Mouse (Mus musculus) T-helper 17 cell (primary cell): ENCODE measurements at regions not wholly inside any gene's neighbourhood (a gene's known extent, or its start where the extent isn't known, plus 50 kb on each side); places are given as distances from the start of the nearest gene placed in this dataset.

Experiments
- in situ Hi-C, 2 experiments: fragments of 300-600 bp; cut with MboI, MseI; formaldehyde crosslinking; loops; 1 replicate in 1 of 2; 2 replicates in 1 of 2; pipeline ENCODE4 v1.15.1; 2025; ENCODE audit warnings: high pct_unique_total_duplicates in 2 of 2

GRCm38 (mm10) chr2:74119167-74119937 lies 208.2 kb upstream of the Atp5g3 start:
- in situ Hi-C loops: no loop called here

- in situ Hi-C loops: no loop called here
Observed at GRCm38 (mm10) chr2:74106472-74106871, 195.3 kb upstream of the Atp5g3 start.

DNA sequence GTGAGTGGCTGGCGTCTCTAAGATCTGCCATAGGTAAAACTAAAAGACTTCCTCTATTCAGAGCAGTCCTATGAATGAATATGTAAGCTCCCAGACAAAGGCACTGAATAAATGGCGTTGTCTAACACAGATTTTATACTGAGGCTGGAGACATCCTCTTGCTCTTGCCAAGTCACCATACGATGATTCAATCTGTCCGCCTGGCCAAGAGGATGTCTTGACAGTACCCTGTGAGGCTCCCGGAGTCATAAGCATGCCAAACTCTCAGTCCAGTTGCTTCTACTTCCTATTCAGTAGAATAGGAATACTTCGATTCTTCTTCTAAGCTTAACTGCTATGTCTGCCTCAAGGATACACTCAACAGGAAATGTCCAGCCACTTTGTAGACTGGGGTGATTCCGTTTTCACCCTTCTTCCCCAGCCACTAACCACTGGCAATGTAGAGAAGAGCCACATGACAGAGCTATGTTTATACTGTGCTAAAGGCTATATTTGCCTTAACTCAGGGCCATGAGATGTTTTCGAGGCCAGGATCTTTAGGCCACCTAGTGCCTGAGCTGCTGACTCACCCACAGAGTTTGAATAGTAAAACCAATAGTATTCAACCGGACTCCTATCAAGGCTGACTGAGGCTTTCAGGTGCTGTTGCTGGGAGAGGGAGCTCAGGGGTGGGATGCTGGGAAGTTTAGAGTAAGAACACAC lies 188.7 kb upstream of the Atp5g3 start:
- in situ Hi-C loops: loop anchor here in 1 of 2 experiments (10.0 kb wide), 1 partner anchor 1995 kb away; no protein-coding TSS in a partner anchor

DNA sequence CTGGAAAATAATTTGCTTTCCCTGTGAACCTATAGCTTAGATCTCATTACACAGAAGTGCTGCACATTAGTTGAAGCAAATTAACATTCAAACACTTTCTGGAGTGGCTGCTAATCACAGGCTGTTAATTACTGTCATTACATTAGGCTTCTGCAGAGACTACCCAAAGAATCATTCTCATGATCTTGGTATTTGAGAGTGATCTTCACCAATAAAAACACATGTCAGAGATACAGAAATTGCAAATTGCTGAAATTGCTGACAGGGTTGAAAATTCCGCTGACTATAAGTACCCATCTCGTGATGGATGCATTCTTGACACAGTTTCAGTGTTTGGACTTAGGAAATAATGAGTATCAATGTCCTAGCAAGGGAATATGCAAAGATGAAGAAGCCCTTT lies 185.7 kb upstream of the Atp5g3 start:
- in situ Hi-C loops: loop anchor here in 1 of 2 experiments (10.0 kb wide), 1 partner anchor 1998 kb away; no protein-coding TSS in a partner anchor

DNA sequence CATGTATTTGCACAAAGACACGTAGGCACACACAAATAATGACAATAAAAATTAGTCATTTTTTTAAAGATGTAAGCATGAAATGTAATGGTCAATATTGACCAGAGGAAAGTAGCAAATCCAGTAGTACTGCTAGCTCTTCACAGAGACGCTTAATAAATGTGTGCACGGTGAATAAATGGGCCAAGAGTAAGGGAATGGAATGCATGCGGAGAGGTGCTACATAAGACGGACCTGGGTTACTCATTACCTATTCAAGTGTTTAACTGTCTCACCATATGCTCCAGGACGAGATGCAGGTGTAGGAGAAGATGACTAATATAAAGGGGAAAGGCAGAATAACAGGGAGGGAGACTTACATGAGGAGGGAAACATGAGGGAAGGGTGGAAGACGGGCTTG lies 182.4 kb upstream of the Atp5g3 start:
- in situ Hi-C loops: loop anchor here in 1 of 2 experiments (10.0 kb wide), 1 partner anchor 2001 kb away; no protein-coding TSS in a partner anchor

- in situ Hi-C loops: no loop called here
Observed at GRCm38 (mm10) chr2:74087375-74087774, 176.2 kb upstream of the Atp5g3 start.

- in situ Hi-C loops: no loop called here
Observed at GRCm38 (mm10) chr2:74084971-74085370, 173.8 kb upstream of the Atp5g3 start.

- in situ Hi-C loops: no loop called here
Observed at GRCm38 (mm10) chr2:74076774-74077173, 165.6 kb upstream of the Atp5g3 start.

- in situ Hi-C loops: no loop called here
Observed at GRCm38 (mm10) chr2:74075566-74075965, 164.4 kb upstream of the Atp5g3 start.

- in situ Hi-C loops: no loop called here
Observed at GRCm38 (mm10) chr2:74073396-74073795, 162.3 kb upstream of the Atp5g3 start.

- in situ Hi-C loops: loop anchor here in 1 of 2 experiments (5.0 kb wide), 1 partner anchor 596 kb away; no protein-coding TSS in a partner anchor
Observed at GRCm38 (mm10) chr2:74066652-74067051, 155.5 kb upstream of the Atp5g3 start.

DNA sequence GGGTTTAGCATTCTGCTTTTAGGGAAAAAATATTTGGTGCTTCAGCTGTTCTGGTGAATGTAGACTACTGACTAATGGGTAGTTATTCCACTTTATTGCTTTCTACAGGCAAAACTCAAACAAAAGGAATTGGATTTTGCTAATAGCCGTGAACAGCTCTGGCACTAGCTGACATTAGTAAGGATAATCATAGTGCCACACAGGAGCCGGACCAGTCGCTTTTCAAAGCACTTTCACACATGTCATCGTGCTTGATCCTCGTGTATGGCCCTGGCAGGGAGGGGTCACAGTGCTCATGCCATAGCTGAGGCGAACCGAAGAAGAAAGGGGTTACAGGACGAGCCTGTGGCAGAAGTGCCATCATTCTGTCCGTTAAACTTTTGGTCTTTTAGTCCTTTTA lies 153.2 kb upstream of the Atp5g3 start:
- in situ Hi-C loops: loop anchor here in 1 of 2 experiments (5.0 kb wide), 1 partner anchor 603 kb away; the partner anchor contains the start of gene Hoxd13

GRCm38 (mm10) chr2:74063777-74064176 lies 152.7 kb upstream of the Atp5g3 start:
- in situ Hi-C loops: loop anchor here in 1 of 2 experiments (5.0 kb wide), 1 partner anchor 604 kb away; the partner anchor contains the start of gene Hoxd13

DNA sequence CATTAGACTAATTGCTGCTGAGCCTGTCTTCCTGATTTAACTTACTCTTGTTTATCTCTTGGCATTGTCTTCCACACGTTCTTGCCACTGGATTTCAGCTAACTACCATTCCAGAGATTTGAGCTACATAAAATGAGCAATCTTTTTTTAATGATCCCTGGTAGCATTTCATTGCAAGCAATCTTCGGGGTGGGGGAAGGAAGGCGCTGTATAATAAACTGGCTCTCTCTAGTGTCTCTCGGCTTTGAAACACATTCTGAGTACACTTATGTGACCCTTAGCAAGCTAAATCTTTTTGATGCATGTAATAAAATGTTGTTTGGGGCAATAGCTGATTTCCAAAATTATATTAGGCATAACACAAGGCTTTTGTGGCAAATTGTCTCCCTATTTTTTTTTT lies 152.2 kb upstream of the Atp5g3 start:
- in situ Hi-C loops: loop anchor here in 1 of 2 experiments (5.0 kb wide), 1 partner anchor 604 kb away; the partner anchor contains the start of gene Hoxd13

GRCm38 (mm10) chr2:74042430-74042829 lies 131.3 kb upstream of the Atp5g3 start:
- in situ Hi-C loops: no loop called here

- in situ Hi-C loops: no loop called here
Observed at GRCm38 (mm10) chr2:74039580-74039979, 128.5 kb upstream of the Atp5g3 start.

GRCm38 (mm10) chr2:74036043-74036442 lies 124.9 kb upstream of the Atp5g3 start:
- in situ Hi-C loops: no loop called here

GRCm38 (mm10) chr2:74032177-74033021 lies 121.3 kb upstream of the Atp5g3 start:
- in situ Hi-C loops: no loop called here

DNA sequence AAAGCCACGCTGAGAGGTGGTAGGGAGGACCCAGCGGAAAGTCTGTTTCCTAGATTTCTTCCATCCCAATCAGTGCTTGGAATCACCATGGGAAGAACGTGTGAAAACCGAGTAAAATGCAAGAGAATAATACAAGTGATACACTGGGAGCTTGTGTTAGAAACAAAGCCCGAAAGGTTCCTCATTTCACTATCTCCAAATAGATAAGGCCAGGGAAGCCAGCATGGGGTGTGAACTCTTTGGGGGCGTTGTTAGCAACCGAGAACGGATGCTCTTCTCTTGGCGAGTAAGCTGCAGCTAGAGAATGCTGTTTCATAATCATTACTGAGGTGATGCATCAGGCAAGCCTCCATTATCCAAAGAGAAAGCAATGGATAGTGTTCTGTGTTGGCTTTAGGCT lies 118.8 kb upstream of the Atp5g3 start:
- in situ Hi-C loops: no loop called here

DNA sequence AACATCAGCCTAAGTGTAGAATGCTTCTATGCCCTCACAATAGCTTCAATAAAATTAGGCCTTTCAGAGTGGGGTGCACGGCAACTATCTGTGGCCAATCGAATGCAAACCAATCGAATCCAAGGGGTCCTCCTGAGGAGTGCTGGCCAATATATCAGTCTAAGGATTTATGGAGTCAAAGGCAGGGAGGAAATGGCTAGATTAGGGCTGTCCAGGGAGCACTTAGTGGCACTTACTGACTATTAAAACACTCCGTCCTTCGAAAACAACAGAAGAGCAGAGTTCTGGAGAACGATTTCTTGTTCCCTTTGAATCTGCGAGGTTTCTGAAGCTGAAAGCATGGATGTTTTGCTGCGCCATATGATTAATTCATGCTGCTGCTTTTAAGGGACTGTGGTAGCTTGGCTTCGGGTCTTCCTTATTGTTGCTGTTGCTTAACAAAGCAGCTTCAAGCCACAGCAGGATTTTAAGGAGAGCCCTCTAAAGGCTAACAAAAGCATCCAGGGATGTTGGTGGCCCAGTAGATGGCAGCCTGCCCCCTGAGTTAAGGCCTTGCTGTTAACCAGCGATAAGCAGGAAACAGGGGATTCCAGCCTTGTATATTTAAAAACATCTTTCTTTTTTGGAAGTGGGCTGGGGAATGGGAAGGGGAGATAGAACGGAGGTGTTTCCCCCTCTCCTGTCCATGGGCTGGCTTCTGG lies 116.4 kb upstream of the Atp5g3 start:
- in situ Hi-C loops: no loop called here

- in situ Hi-C loops: no loop called here
Observed at GRCm38 (mm10) chr2:74015146-74015545, 104.0 kb upstream of the Atp5g3 start.
